Mouse (Mus musculus): ENCODE measurements around the gene Ano10. TPM values are rescaled to one million over a fixed set of nuclear protein-coding genes. Genes with fewer than 3 reads are reported as not detected.

Gene Ano10
- polyA plus RNA-seq, 1 experiment from 2014 or later: 23.5 TPM

GRCm38 (mm10) chr9:122225309-122225708 is 68.9 kb downstream of the Ano10 start:
- no peak overlapping the region for H3K27ac ChIP-seq
- H3K36me3 ChIP-seq: no peaks in the 10 kb centered on the region
- no peak overlapping the region for H3K4me3 ChIP-seq
- 42% methylated on average over 7 of the region's 7 CpGs for WGBS
- no peaks in the 10 kb centered on the region for H3K27me3 ChIP-seq
- H3K4me1 ChIP-seq (replicated peaks): no peaks in the 10 kb centered on the region
- no peak overlapping the region for H3K9ac ChIP-seq
- 0 out of 2 replicates have a peak, but pooled peaks have one; percentile 31 for ATAC-seq (replicated peaks; ENCODE audit: insufficient number of reproducible peaks, insufficient read depth, low FRiP score, low read depth)
- no peak overlapping the region for H3K4me2 ChIP-seq
- no peaks in the 10 kb centered on the region for H3K9me3 ChIP-seq (replicated peaks)

GRCm38 (mm10) chr9:122223005-122223404 is 71.2 kb downstream of the Ano10 start:
- no peak for ATAC-seq (replicated peaks; ENCODE audit: insufficient number of reproducible peaks, insufficient read depth, low FRiP score, low read depth)
- 61% methylated on average over 8 of the region's 8 CpGs for WGBS
- H3K4me3 ChIP-seq: no peak overlapping the region
- H3K4me2 ChIP-seq: no peak overlapping the region
- no peak overlapping the region for H3K9ac ChIP-seq
- H3K4me1 ChIP-seq (replicated peaks): 0 out of 2 replicates have a peak, but pooled peaks cover 2% of the 10 kb centered on the region
- no peaks in the 10 kb centered on the region for H3K9me3 ChIP-seq (replicated peaks)
- peak overlapping the region; percentile 46; the same call in 1 of the 2 replicates for H3K27ac ChIP-seq
- H3K36me3 ChIP-seq: no peaks in the 10 kb centered on the region
- H3K27me3 ChIP-seq: no peaks in the 10 kb centered on the region

GRCm38 (mm10) chr9:122219934-122220333 is 74.3 kb downstream of the Ano10 start:
- no peaks in the 10 kb centered on the region for H3K27me3 ChIP-seq
- H3K4me1 ChIP-seq (replicated peaks): 0 out of 2 replicates have a peak, but pooled peaks cover 2% of the 10 kb centered on the region
- no peaks in the 10 kb centered on the region for H3K36me3 ChIP-seq
- no peak overlapping the region for H3K4me3 ChIP-seq
- 62% methylated on average over 2 of the region's 2 CpGs for WGBS
- ATAC-seq (replicated peaks; ENCODE audit: insufficient number of reproducible peaks, insufficient read depth, low FRiP score, low read depth): no peak
- no peak overlapping the region for H3K27ac ChIP-seq
- no peaks in the 10 kb centered on the region for H3K9me3 ChIP-seq (replicated peaks)
- H3K4me2 ChIP-seq: no peak overlapping the region
- no peak overlapping the region for H3K9ac ChIP-seq

GRCm38 (mm10) chr9:122216945-122217529 is 77.2 kb downstream of the Ano10 start:
- Histone ChIP-seq H3K27ac (no peak overlapping the region), H3K9me3 (replicated peaks) (no peaks in the 10 kb centered on the region), H3K4me3 (no peak overlapping the region), H3K36me3 (no peaks in the 10 kb centered on the region), H3K27me3 (no peaks in the 10 kb centered on the region), H3K4me2 (no peak overlapping the region), H3K4me1 (replicated peaks) (0 out of 2 replicates have a peak, but pooled peaks cover 2% of the 10 kb centered on the region), H3K9ac (no peak overlapping the region)
- ATAC-seq (replicated peaks; ENCODE audit: insufficient number of reproducible peaks, insufficient read depth, low FRiP score, low read depth): no peak
- 48% methylated on average over 7 of the region's 7 CpGs for WGBS

DNA sequence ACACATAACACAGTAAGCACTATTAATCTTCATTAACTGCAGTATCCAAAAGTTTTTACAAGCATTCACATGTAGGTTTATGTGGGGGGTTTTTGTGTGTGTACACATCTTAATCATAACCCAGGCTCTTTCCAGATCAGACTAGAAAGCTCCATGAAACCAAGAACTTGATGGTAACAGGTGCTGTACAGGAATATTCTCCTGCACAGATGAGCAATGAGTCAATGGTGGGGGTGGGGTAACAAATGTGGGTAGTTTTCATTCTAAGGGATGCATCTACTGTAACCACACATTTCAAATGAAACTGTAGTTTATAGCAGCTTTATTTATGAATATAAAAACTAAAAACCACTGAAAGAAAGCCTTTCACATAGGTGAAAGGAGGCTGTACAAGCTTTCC is 79.1 kb downstream of the Ano10 start:
- Histone ChIP-seq H3K36me3 (no peaks in the 10 kb centered on the region), H3K4me3 (no peak overlapping the region), H3K4me1 (replicated peaks) (0 out of 2 replicates have a peak, but pooled peaks cover 2% of the 10 kb centered on the region), H3K27me3 (no peaks in the 10 kb centered on the region), H3K27ac (no peak overlapping the region), H3K9me3 (replicated peaks) (no peaks in the 10 kb centered on the region), H3K9ac (no peak overlapping the region), H3K4me2 (no peak overlapping the region)
- ATAC-seq (replicated peaks; ENCODE audit: insufficient number of reproducible peaks, insufficient read depth, low FRiP score, low read depth): no peak

GRCm38 (mm10) chr9:122208311-122208710 is 85.9 kb downstream of the Ano10 start:
- no peak overlapping the region for H3K4me3 ChIP-seq

GRCm38 (mm10) chr9:122205543-122206200 is 88.6 kb downstream of the Ano10 start:
- peak; percentile 71 for ATAC-seq (replicated peaks; ENCODE audit: insufficient number of reproducible peaks, insufficient read depth, low FRiP score, low read depth)
- no peak overlapping the region for H3K4me3 ChIP-seq
- H3K9ac ChIP-seq: no peak overlapping the region
- H3K27ac ChIP-seq: peak overlapping the region; percentile 52
- peaks cover 17% of the 10 kb centered on the region for H3K4me1 ChIP-seq (replicated peaks)
- no peaks in the 10 kb centered on the region for H3K36me3 ChIP-seq
- no peaks in the 10 kb centered on the region for H3K27me3 ChIP-seq
- H3K9me3 ChIP-seq (replicated peaks): no peaks in the 10 kb centered on the region
- WGBS: 30% methylated on average over 11 of the region's 11 CpGs
- H3K4me2 ChIP-seq: no peak overlapping the region

More at GRCm38 (mm10) chr9:122208311-122208710, 85.9 kb downstream of the Ano10 start:
- WGBS: 81% methylated on average over 4 of the region's 4 CpGs
- no peak overlapping the region for H3K9ac ChIP-seq
- no peaks in the 10 kb centered on the region for H3K9me3 ChIP-seq (replicated peaks)
- peaks cover 17% of the 10 kb centered on the region for H3K4me1 ChIP-seq (replicated peaks)
- ATAC-seq (replicated peaks; ENCODE audit: insufficient number of reproducible peaks, insufficient read depth, low FRiP score, low read depth): no peak
- no peaks in the 10 kb centered on the region for H3K27me3 ChIP-seq
- H3K36me3 ChIP-seq: no peaks in the 10 kb centered on the region
- no peak overlapping the region for H3K4me2 ChIP-seq
- H3K27ac ChIP-seq: no peak overlapping the region

GRCm38 (mm10) chr9:122204508-122204907 is 89.7 kb downstream of the Ano10 start:
- no peak overlapping the region for H3K27ac ChIP-seq
- 71% methylated on average over 7 of the region's 7 CpGs for WGBS
- no peak for ATAC-seq (replicated peaks; ENCODE audit: insufficient number of reproducible peaks, insufficient read depth, low FRiP score, low read depth)

DNA sequence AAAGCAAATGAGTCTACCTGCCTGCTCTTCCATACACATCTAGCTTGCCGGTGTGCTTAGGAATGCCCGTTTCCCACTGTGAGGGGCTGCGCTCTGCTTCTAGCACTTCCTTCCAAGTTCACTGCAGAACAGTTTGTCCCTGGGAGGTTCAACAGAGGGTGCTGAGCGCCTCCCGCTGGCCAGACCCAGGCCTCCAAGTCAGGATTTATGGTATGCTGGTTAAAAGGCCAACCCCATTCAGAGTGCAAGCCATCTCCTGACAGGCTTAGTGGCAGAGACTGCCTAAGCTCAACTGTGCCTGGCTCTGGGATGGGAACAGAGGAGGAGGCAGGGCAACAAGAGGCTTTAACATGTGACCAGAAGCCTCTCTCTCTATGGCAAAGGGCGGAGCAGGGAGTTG is 95.0 kb downstream of the Ano10 start:
- no peak overlapping the region for H3K4me2 ChIP-seq
- no peak overlapping the region for H3K4me3 ChIP-seq
- 0 out of 2 replicates have a peak overlapping the region, but pooled peaks have one; percentile 13 for H3K27ac ChIP-seq
- ATAC-seq (replicated peaks; ENCODE audit: insufficient number of reproducible peaks, insufficient read depth, low FRiP score, low read depth): no peak; the same call in 1 of the 2 replicates
- H3K27me3 ChIP-seq: no peaks in the 10 kb centered on the region
- WGBS: 32% methylated on average over 6 of the region's 6 CpGs
- H3K4me1 ChIP-seq (replicated peaks): peaks cover 41% of the 10 kb centered on the region
- H3K9ac ChIP-seq: no peak overlapping the region
- no peaks in the 10 kb centered on the region for H3K36me3 ChIP-seq
- H3K9me3 ChIP-seq (replicated peaks): no peaks in the 10 kb centered on the region

More at GRCm38 (mm10) chr9:122204508-122204907, 89.7 kb downstream of the Ano10 start:
- Histone ChIP-seq H3K27me3 (no peaks in the 10 kb centered on the region), H3K4me1 (replicated peaks) (peaks cover 22% of the 10 kb centered on the region), H3K9me3 (replicated peaks) (no peaks in the 10 kb centered on the region), H3K36me3 (no peaks in the 10 kb centered on the region), H3K4me3 (no peak overlapping the region), H3K9ac (no peak overlapping the region), H3K4me2 (no peak overlapping the region)

GRCm38 (mm10) chr9:122198621-122199020 is 95.6 kb downstream of the Ano10 start:
- H3K9ac ChIP-seq: no peak overlapping the region
- no peaks in the 10 kb centered on the region for H3K36me3 ChIP-seq
- H3K4me2 ChIP-seq: no peak overlapping the region
- H3K4me3 ChIP-seq: no peak overlapping the region
- no peak for ATAC-seq (replicated peaks; ENCODE audit: insufficient number of reproducible peaks, insufficient read depth, low FRiP score, low read depth)
- H3K9me3 ChIP-seq (replicated peaks): no peaks in the 10 kb centered on the region
- 89% methylated on average over 3 of the region's 3 CpGs for WGBS
- peaks cover 43% of the 10 kb centered on the region for H3K4me1 ChIP-seq (replicated peaks)
- H3K27ac ChIP-seq: no peak overlapping the region
- H3K27me3 ChIP-seq: no peaks in the 10 kb centered on the region

DNA sequence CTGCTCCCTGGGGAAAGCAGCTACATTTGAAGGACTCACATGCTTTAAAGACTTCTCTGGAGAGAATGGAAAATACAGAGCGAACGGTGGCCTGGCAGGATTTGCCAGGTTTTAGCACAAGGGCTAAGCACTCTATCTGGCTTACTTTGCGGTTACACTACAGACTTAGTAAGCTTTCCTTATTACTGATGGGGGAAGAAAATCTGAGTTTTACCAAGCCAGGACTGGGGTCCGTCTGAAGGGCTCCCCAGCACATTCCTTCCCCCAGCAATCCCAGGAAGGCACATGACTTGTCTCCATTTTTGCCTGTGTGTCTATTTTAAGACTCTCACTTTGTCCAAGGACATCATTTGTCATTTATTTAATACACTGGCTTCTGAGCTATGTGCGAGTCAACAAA is 97.2 kb downstream of the Ano10 start:
- Histone ChIP-seq H3K9ac (no peak overlapping the region), H3K4me1 (replicated peaks) (peaks cover 45% of the 10 kb centered on the region), H3K9me3 (replicated peaks) (no peaks in the 10 kb centered on the region), H3K36me3 (no peaks in the 10 kb centered on the region), H3K4me2 (no peak overlapping the region), H3K27me3 (no peaks in the 10 kb centered on the region), H3K4me3 (no peak overlapping the region), H3K27ac (peak overlapping the region; percentile 86)
- ATAC-seq (replicated peaks; ENCODE audit: insufficient number of reproducible peaks, insufficient read depth, low FRiP score, low read depth): no peak
- 48% methylated on average over 5 of the region's 5 CpGs for WGBS
